Mouse (Mus musculus) kidney, postnatal 0 days (tissue): ENCODE measurements at regions not wholly inside any gene's neighbourhood (a gene's known extent, or its start where the extent isn't known, plus 50 kb on each side); places are given as distances from the start of the nearest gene placed in this dataset.

Experiments used
- ATAC-seq: fragments of 200-750 bp; cut with Nextera tagmentation; replicated peaks from 2 replicates; pipeline ENCODE4 v1.8.0; 2017; ENCODE audit warnings: low read depth, moderate number of reproducible peaks, moderate TSS enrichment, moderate library complexity; ENCODE audit not compliant: low FRiP score
- DNase-seq: peaks from one replicate; pipeline ENCODE4 v3.0.0-alpha.2; 2016; ENCODE audit warnings: low spot score
- H3K27ac ChIP-seq: fragments of 300-500 bp; sonication (generic); 2 replicates; pipeline ENCODE4 v1.5.1; 2014; ENCODE audit warnings: mild to moderate bottlenecking
- H3K27me3 ChIP-seq: fragments of 300-500 bp; sonication (generic); 2 replicates; pipeline ENCODE4 v1.6.1; 2014; ENCODE audit warnings: low read length, mixed read lengths; ENCODE audit not compliant: insufficient read depth
- H3K36me3 ChIP-seq: fragments of 300-500 bp; sonication (generic); 2 replicates; pipeline ENCODE4 v1.6.1; 2014; ENCODE audit warnings: low read length, mixed read lengths; ENCODE audit not compliant: insufficient read depth
- H3K4me1 ChIP-seq: fragments of 300-500 bp; sonication (generic); replicated peaks from 2 replicates; pipeline ENCODE4 v1.6.1; 2014; ENCODE audit warnings: antibody characterized with exemption, low read length, mixed read lengths; ENCODE audit not compliant: insufficient read depth
- H3K4me2 ChIP-seq: fragments of 300-500 bp; sonication (generic); 2 replicates; pipeline ENCODE4 v1.6.1; 2014; ENCODE audit warnings: mild to moderate bottlenecking, low read length, moderate library complexity, mixed read lengths
- H3K4me3 ChIP-seq: fragments of 300-500 bp; sonication (generic); replicated peaks from 2 replicates; pipeline ENCODE4 v1.5.1; 2014; ENCODE audit warnings: low read depth, low read length
- H3K9ac ChIP-seq: fragments of 300-500 bp; sonication (generic); 2 replicates; pipeline ENCODE4 v1.6.1; 2014; ENCODE audit warnings: low read depth, low read length
- H3K9me3 ChIP-seq: fragments of 300-500 bp; sonication (generic); replicated peaks from 2 replicates; pipeline ENCODE4 v1.6.1; 2016; ENCODE audit warnings: low read length, inconsistent platforms, mixed read lengths
- CTCF ChIP-seq: IDR thresholded peaks from 2 replicates; pipeline ENCODE4 v1.5.1; 2016; ENCODE audit warnings: antibody characterized with exemption, low read depth, mild to moderate bottlenecking, moderate library complexity
- WGBS: fragments of 180-500 bp; shearing (Covaris S2); extraction: QIAGEN DNeasy Blood & Tissue Kit; methylation state at CpG from one replicate; pipeline ENCODE4 v1.1.7; 2014; 5-methylcytosine and 5-hydroxymethylcytosine counted together

GRCm38 (mm10) chr10:126133957-126134356 is 168.0 kb downstream of the Lrig3 start:
- Histone ChIP-seq H3K4me3 (no peak overlapping the region), H3K9ac (no peak overlapping the region), H3K27me3 (no peaks in the 10 kb centered on the region), H3K4me2 (no peak overlapping the region), H3K27ac (no peak overlapping the region), H3K4me1 (no peaks in the 10 kb centered on the region), H3K36me3 (no peaks in the 10 kb centered on the region), H3K9me3 (no peaks in the 10 kb centered on the region)
- TF ChIP-seq CTCF, result no peak
- no peak for DNase-seq
- no peak for ATAC-seq

- H3K9ac ChIP-seq, result no peak overlapping the region
- ATAC-seq (no peak), DNase-seq (no peak)
- 90% methylated on average over 12 of the region's 12 CpGs for WGBS
- no peaks in the 10 kb centered on the region for H3K27me3 ChIP-seq
- H3K4me2 ChIP-seq, result no peak overlapping the region
- no peaks in the 10 kb centered on the region for H3K4me1 ChIP-seq
- no peaks in the 10 kb centered on the region for H3K36me3 ChIP-seq
- H3K4me3 ChIP-seq, result no peak overlapping the region
- H3K27ac ChIP-seq, result no peak overlapping the region
- no peak for TF ChIP-seq CTCF
- H3K9me3 ChIP-seq, result no peaks in the 10 kb centered on the region
Observed at GRCm38 (mm10) chr10:126138585-126138984, 172.6 kb downstream of the Lrig3 start.

GRCm38 (mm10) chr10:126141586-126141985 is 175.6 kb downstream of the Lrig3 start:
- Histone ChIP-seq H3K9ac (no peak overlapping the region), H3K4me2 (no peak overlapping the region), H3K4me1 (no peaks in the 10 kb centered on the region), H3K4me3 (no peak overlapping the region), H3K27ac (no peak overlapping the region), H3K27me3 (no peaks in the 10 kb centered on the region), H3K36me3 (no peaks in the 10 kb centered on the region), H3K9me3 (no peaks in the 10 kb centered on the region)
- WGBS, result 71% methylated on average over 7 of the region's 7 CpGs
- no peak for TF ChIP-seq CTCF
- ATAC-seq, result no peak
- DNase-seq, result no peak

GRCm38 (mm10) chr10:126143833-126144232 is 177.9 kb downstream of the Lrig3 start:
- TF ChIP-seq CTCF, result no peak
- Histone ChIP-seq H3K4me3 (peak overlapping the region; percentile 19; the same call in 1 of the 2 replicates), H3K4me2 (peak overlapping the region; percentile 52; the same call in 1 of the 2 replicates), H3K4me1 (no peaks in the 10 kb centered on the region), H3K9me3 (no peaks in the 10 kb centered on the region), H3K27me3 (no peaks in the 10 kb centered on the region), H3K9ac (no peak overlapping the region), H3K36me3 (no peaks in the 10 kb centered on the region), H3K27ac (no peak overlapping the region)
- WGBS, result 66% methylated on average over 10 of the region's 10 CpGs
- ATAC-seq (no peak; the same call in 1 of the 2 replicates), DNase-seq (peak; percentile 34)

GRCm38 (mm10) chr10:126144609-126145202 is 178.7 kb downstream of the Lrig3 start:
- Histone ChIP-seq H3K27me3 (no peaks in the 10 kb centered on the region), H3K4me1 (no peaks in the 10 kb centered on the region), H3K4me2 (peak overlapping the region; percentile 52), H3K27ac (no peak overlapping the region), H3K36me3 (no peaks in the 10 kb centered on the region), H3K9ac (no peak overlapping the region), H3K4me3 (peak overlapping the region; percentile 19), H3K9me3 (no peaks in the 10 kb centered on the region)
- TF ChIP-seq CTCF, result no peak
- DNase-seq, result peak; percentile 62
- no peak for ATAC-seq
- 29% methylated on average over 12 of the region's 12 CpGs for WGBS

GRCm38 (mm10) chr10:126157300-126157699 is 191.3 kb downstream of the Lrig3 start:
- WGBS, result 51% methylated on average over 4 of the region's 4 CpGs
- no peak overlapping the region for H3K4me3 ChIP-seq
- H3K36me3 ChIP-seq, result no peaks in the 10 kb centered on the region
- H3K9ac ChIP-seq, result no peak overlapping the region
- no peaks in the 10 kb centered on the region for H3K4me1 ChIP-seq
- no peak overlapping the region for H3K27ac ChIP-seq
- H3K27me3 ChIP-seq, result no peaks in the 10 kb centered on the region
- no peak for TF ChIP-seq CTCF
- ATAC-seq (no peak), DNase-seq (no peak)
- no peak overlapping the region for H3K4me2 ChIP-seq
- H3K9me3 ChIP-seq, result no peaks in the 10 kb centered on the region

GRCm38 (mm10) chr10:126165215-126165614 is 199.2 kb downstream of the Lrig3 start:
- H3K27me3 ChIP-seq, result no peaks in the 10 kb centered on the region
- no peaks in the 10 kb centered on the region for H3K4me1 ChIP-seq
- H3K27ac ChIP-seq, result no peak overlapping the region
- H3K4me3 ChIP-seq, result no peak overlapping the region
- no peaks in the 10 kb centered on the region for H3K36me3 ChIP-seq
- DNase-seq (no peak), ATAC-seq (no peak)
- 44% methylated on average over 5 of the region's 5 CpGs for WGBS
- no peaks in the 10 kb centered on the region for H3K9me3 ChIP-seq
- H3K4me2 ChIP-seq, result no peak overlapping the region
- TF ChIP-seq CTCF, result no peak
- no peak overlapping the region for H3K9ac ChIP-seq
